ENCODE assay signal across 10 mouse cellular contexts in genomic region chr4:23983452-23983805, GRCm38 (mm10).
DNase-seq lines count a peak whose midpoint lies in the region; ATAC-seq and TF ChIP-seq lines count a peak whose summit lies in the region.
"Had no signal": no experiment of that assay in that cellular context is flagged by ENCODE, and none has a peak within 500 bp of the region (broad histone marks: within the 10 kb centered on the region; RNA-seq: fewer than 3 reads in every experiment).

No protein-coding gene starts in this region.

- no peak overlapping the region for H3K27ac ChIP-seq in heart, postnatal 0 days (ENCODE audit: low read depth)
- peak overlapping the region; percentile 73 for H3K27ac ChIP-seq in embryonic facial prominence, embryonic 10.5 days (replicated peaks)
- H3K27ac ChIP-seq in hindbrain, postnatal 0 days, result peak overlapping the region; percentile 70
- peak overlapping the region; percentile 66; the same call in 1 of the 2 replicates for H3K27ac ChIP-seq in neural tube, embryonic 14.5 days (ENCODE audit: low read depth, low read length)
- H3K27ac ChIP-seq: liver, embryonic 13.5 days had no signal

- H3K4me3 ChIP-seq in heart, postnatal 0 days (ENCODE audit: low read depth, low read length), result peak overlapping the region; percentile 22; the same call in 1 of the 2 replicates
- peak overlapping the region; percentile 32 for H3K4me3 ChIP-seq in embryonic facial prominence, embryonic 10.5 days
- peak overlapping the region; percentile 23 for H3K4me3 ChIP-seq in hindbrain, postnatal 0 days (ENCODE audit: low read length)
- no peak overlapping the region for H3K4me3 ChIP-seq in neural tube, embryonic 14.5 days (ENCODE audit: low read depth, low read length)
- H3K4me3 ChIP-seq: liver, embryonic 13.5 days had no signal

- TF ChIP-seq EP300 in heart, postnatal 0 days (IDR thresholded peaks at IDR 0.05; ENCODE audit: low read depth), result no peak

- TF ChIP-seq CTCF in heart, postnatal 0 days (IDR thresholded peaks at IDR 0.05; ENCODE audit: low read depth), result no peak
- 0 out of 2 replicates have a peak, but pooled peaks have one; percentile 0 for TF ChIP-seq CTCF in hindbrain, postnatal 0 days (IDR thresholded peaks at IDR 0.05; ENCODE audit: low read depth)

- no peak overlapping the region for H3K9ac ChIP-seq in heart, postnatal 0 days (replicated peaks; ENCODE audit: low read depth, low read length)
- peak overlapping the region; percentile 48 for H3K9ac ChIP-seq in hindbrain, postnatal 0 days (replicated peaks; ENCODE audit: low read length)
- no peak overlapping the region for H3K9ac ChIP-seq in neural tube, embryonic 14.5 days (replicated peaks; ENCODE audit: low read depth, low read length)
- H3K9ac ChIP-seq: liver, embryonic 13.5 days had no signal

- no peaks in the 10 kb centered on the region for H3K36me3 ChIP-seq in heart, postnatal 0 days (replicated peaks; ENCODE audit: control insufficient read depth, insufficient read depth, low read length)
- no peaks in the 10 kb centered on the region for H3K36me3 ChIP-seq in embryonic facial prominence, embryonic 10.5 days (replicated peaks)
- no peaks in the 10 kb centered on the region for H3K36me3 ChIP-seq in hindbrain, postnatal 0 days (ENCODE audit: insufficient read depth, low read length)
- no peaks in the 10 kb centered on the region for H3K36me3 ChIP-seq in neural tube, embryonic 14.5 days (ENCODE audit: control insufficient read depth, insufficient read depth, low read length)
- H3K36me3 ChIP-seq: liver, embryonic 13.5 days had no signal

- 0 out of 2 replicates have a peak, but pooled peaks cover 5% of the 10 kb centered on the region for H3K4me1 ChIP-seq in heart, postnatal 0 days (ENCODE audit: control insufficient read depth, insufficient read depth)
- peaks cover 15% of the 10 kb centered on the region for H3K4me1 ChIP-seq in embryonic facial prominence, embryonic 10.5 days
- H3K4me1 ChIP-seq in hindbrain, postnatal 0 days (ENCODE audit: insufficient read depth, low read length), result no peaks in the 10 kb centered on the region
- 0 out of 2 replicates have a peak, but pooled peaks cover 5% of the 10 kb centered on the region for H3K4me1 ChIP-seq in neural tube, embryonic 14.5 days (ENCODE audit: control insufficient read depth, insufficient read depth, low read length)
- H3K4me1 ChIP-seq: liver, embryonic 13.5 days had no signal

- intact Hi-C loops in left cerebral cortex, postnatal 10 days (cut with DNase I), result no loop called here

- no peak for DNase-seq in heart, postnatal 0 days (ENCODE audit: low spot score)
- no peak for DNase-seq in heart, adult 18-20 months
- no peak for DNase-seq in embryonic facial prominence, embryonic 10.5 days (ENCODE audit: low spot score)
- peak; percentile 58 for DNase-seq in hindbrain, postnatal 0 days (ENCODE audit: low spot score)
- DNase-seq in adipocyte (ENCODE audit: low spot score), result no peak
- DNase-seq in adrenal gland, postnatal 10 days, result no peak
- DNase-seq in left cerebral cortex, postnatal 10 days (ENCODE audit: extremely low spot score in 1 of 2, low spot score in 2 of 2), result no peak
- DNase-seq: cerebellum, adult 11-12 months; liver, embryonic 13.5 days had no signal

- peak overlapping the region; percentile 60 for H3K4me2 ChIP-seq in heart, postnatal 0 days (ENCODE audit: low read depth, low read length)
- H3K4me2 ChIP-seq in hindbrain, postnatal 0 days (ENCODE audit: low read depth, low read length), result peak overlapping the region; percentile 55
- H3K4me2 ChIP-seq in neural tube, embryonic 14.5 days (ENCODE audit: low read depth, low read length), result peak overlapping the region; percentile 42; the same call in 1 of the 2 replicates

- no peaks in the 10 kb centered on the region for H3K27me3 ChIP-seq in heart, postnatal 0 days (ENCODE audit: control insufficient read depth, insufficient read depth, low read length)
- H3K27me3 ChIP-seq in embryonic facial prominence, embryonic 10.5 days (replicated peaks; ENCODE audit: low read depth, poor library complexity, severe bottlenecking), result no peaks in the 10 kb centered on the region
- H3K27me3 ChIP-seq in hindbrain, postnatal 0 days (ENCODE audit: insufficient read depth, low read length), result no peaks in the 10 kb centered on the region
- no peaks in the 10 kb centered on the region for H3K27me3 ChIP-seq in neural tube, embryonic 14.5 days (ENCODE audit: control insufficient read depth, insufficient read depth, low read length)
- H3K27me3 ChIP-seq: liver, embryonic 13.5 days had no signal

- no peak for ATAC-seq in heart, postnatal 0 days (ENCODE audit: insufficient read depth, low read depth)
- ATAC-seq in hindbrain, postnatal 0 days, result peak; percentile 81
- peak; percentile 68 for ATAC-seq in neural tube, embryonic 14.5 days (ENCODE audit: low read depth)

- 5% methylated on average over 8 of the region's 8 CpGs for WGBS in heart, postnatal 0 days
- WGBS in embryonic facial prominence, embryonic 10.5 days, result 14% methylated on average over 8 of the region's 8 CpGs
- WGBS in hindbrain, postnatal 0 days, result 7% methylated on average over 8 of the region's 8 CpGs
- 8% methylated on average over 8 of the region's 8 CpGs for WGBS in neural tube, embryonic 14.5 days

- no peaks in the 10 kb centered on the region for H3K9me3 ChIP-seq in heart, postnatal 0 days (replicated peaks; ENCODE audit: control insufficient read depth, low read length)
- no peaks in the 10 kb centered on the region for H3K9me3 ChIP-seq in embryonic facial prominence, embryonic 10.5 days
- H3K9me3 ChIP-seq in hindbrain, postnatal 0 days (ENCODE audit: low read length), result no peaks in the 10 kb centered on the region
- H3K9me3 ChIP-seq in neural tube, embryonic 14.5 days (ENCODE audit: control insufficient read depth, low read length), result no peaks in the 10 kb centered on the region
- H3K9me3 ChIP-seq: liver, embryonic 13.5 days had no signal
